Mouse (Mus musculus): ENCODE data around the gene Cidec. TPM values are rescaled to one million over a fixed set of nuclear protein-coding genes. Genes with fewer than 3 reads are reported as not detected.
A peak's percentile ranks its signal among the peaks of the same experiment; 100 is the strongest.

Gene Cidec
- 1 to 10 TPM; 3.1 to 5.7 (median 4.6) TPM for total RNA-seq (2022)

- DNase-seq (ENCODE audit: low spot score): no peak
Observed at GRCm38 (mm10) chr6:113435664-113436205, at the start of gene Cidec. Cidec (minus strand) TSS chr6:113435760.

- DNase-seq (ENCODE audit: low spot score): no peak
Observed at GRCm38 (mm10) chr6:113483729-113484128, 48.2 kb upstream of the Cidec start.

- peak; percentile 93 for DNase-seq (ENCODE audit: low spot score)
Observed at GRCm38 (mm10) chr6:113483100-113483615, 47.6 kb upstream of the Cidec start, which contains the start of gene Creld1. Creld1 (plus strand) TSS chr6:113483297.

- peak; percentile 11 for DNase-seq (ENCODE audit: low spot score)
Observed at GRCm38 (mm10) chr6:113482477-113483099, 47.0 kb upstream of the Cidec start.

GRCm38 (mm10) chr6:113480555-113481373, 45.2 kb upstream of the Cidec start:
- peak; percentile 22 for DNase-seq (ENCODE audit: low spot score)

- DNase-seq (ENCODE audit: low spot score): no peak
Observed at GRCm38 (mm10) chr6:113478906-113479305, 43.3 kb upstream of the Cidec start.

GRCm38 (mm10) chr6:113477353-113477752, 41.8 kb upstream of the Cidec start:
- DNase-seq (ENCODE audit: low spot score): no peak

- no peak for DNase-seq (ENCODE audit: low spot score)
Observed at GRCm38 (mm10) chr6:113473715-113474114, 38.2 kb upstream of the Cidec start.

- DNase-seq (ENCODE audit: low spot score): no peak
Observed at GRCm38 (mm10) chr6:113473246-113473645, 37.7 kb upstream of the Cidec start.

- no peak for DNase-seq (ENCODE audit: low spot score)
Observed at GRCm38 (mm10) chr6:113472061-113472460, 36.5 kb upstream of the Cidec start.

- DNase-seq (ENCODE audit: low spot score): peak; percentile 69
Observed at GRCm38 (mm10) chr6:113471297-113471936, 35.9 kb upstream of the Cidec start, which contains the start of gene Il17rc. Il17rc (plus strand) TSS chr6:113471427.

- peak; percentile 70 for DNase-seq (ENCODE audit: low spot score)
Observed at GRCm38 (mm10) chr6:113469432-113469831, 33.9 kb upstream of the Cidec start.

- DNase-seq (ENCODE audit: low spot score): peak; percentile 61
Observed at GRCm38 (mm10) chr6:113469021-113469420, 33.5 kb upstream of the Cidec start.

GRCm38 (mm10) chr6:113468512-113468911, 33.0 kb upstream of the Cidec start:
- DNase-seq (ENCODE audit: low spot score): no peak

- no peak for DNase-seq (ENCODE audit: low spot score)
Observed at GRCm38 (mm10) chr6:113465602-113466001, 30.0 kb upstream of the Cidec start.

- DNase-seq (ENCODE audit: low spot score): no peak
Observed at GRCm38 (mm10) chr6:113464040-113464439, 28.5 kb upstream of the Cidec start.

- DNase-seq (ENCODE audit: low spot score): no peak
Observed at GRCm38 (mm10) chr6:113458635-113459034, 23.1 kb upstream of the Cidec start.

GRCm38 (mm10) chr6:113457952-113458534, 22.5 kb upstream of the Cidec start, which contains the start of gene Il17re:
Il17re (plus strand) TSS chr6:113458484.
- no peak for DNase-seq (ENCODE audit: low spot score)

- no peak for DNase-seq (ENCODE audit: low spot score)
Observed at GRCm38 (mm10) chr6:113455007-113455406, 19.4 kb upstream of the Cidec start.

- no peak for DNase-seq (ENCODE audit: low spot score)
Observed at GRCm38 (mm10) chr6:113451839-113452238, 16.3 kb upstream of the Cidec start.

GRCm38 (mm10) chr6:113447639-113448038, 12.1 kb upstream of the Cidec start:
- no peak for DNase-seq (ENCODE audit: low spot score)
